Mouse (Mus musculus): ENCODE measurements around the gene Ice1.

Gene Ice1

GRCm38 (mm10) chr13:70567889-70568288, 69.5 kb downstream of the Ice1 start:
- DNase-seq (ENCODE audit: low read depth) = no peak

DNA sequence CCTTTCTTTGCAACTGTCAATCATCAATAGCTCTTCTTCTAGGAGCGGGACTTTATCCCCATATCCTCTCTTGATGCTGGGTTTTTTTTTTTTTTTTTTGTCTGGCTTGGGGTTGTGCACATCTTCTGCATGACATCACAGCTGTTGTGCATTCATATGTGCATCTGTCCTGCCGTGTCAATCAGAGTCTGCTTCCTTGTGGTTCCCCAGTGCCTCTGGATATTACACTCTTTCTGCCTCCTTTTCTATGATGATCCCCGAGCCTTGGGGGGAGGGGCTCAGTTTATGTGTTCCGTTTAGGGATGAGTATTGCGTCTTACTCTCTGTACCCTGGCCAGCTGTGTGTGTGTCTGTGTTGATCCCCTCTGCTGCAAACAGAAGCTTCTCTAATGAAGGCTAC, 84.0 kb downstream of the Ice1 start:
- no peak for DNase-seq (ENCODE audit: low read depth)

DNA sequence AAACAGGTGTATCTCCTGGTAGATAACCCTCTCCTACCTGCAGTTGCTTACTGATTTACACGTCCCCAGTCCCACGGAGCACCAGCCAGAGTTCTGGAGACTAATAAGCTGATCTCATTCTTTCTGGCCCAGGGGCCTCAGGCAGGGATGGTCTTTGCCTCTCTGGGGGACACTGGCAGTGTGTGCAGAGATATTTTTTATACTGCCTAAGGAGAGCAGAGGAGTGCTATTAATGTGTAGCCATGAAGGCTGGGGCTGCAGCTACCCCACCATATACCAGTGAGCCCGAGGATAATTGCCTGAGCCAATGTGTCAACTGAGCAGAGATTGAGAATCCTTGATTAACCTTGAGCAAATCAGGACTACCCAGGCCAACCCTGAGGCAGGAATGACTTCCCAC, 90.0 kb downstream of the Ice1 start:
- DNase-seq (ENCODE audit: low read depth) = no peak

DNA sequence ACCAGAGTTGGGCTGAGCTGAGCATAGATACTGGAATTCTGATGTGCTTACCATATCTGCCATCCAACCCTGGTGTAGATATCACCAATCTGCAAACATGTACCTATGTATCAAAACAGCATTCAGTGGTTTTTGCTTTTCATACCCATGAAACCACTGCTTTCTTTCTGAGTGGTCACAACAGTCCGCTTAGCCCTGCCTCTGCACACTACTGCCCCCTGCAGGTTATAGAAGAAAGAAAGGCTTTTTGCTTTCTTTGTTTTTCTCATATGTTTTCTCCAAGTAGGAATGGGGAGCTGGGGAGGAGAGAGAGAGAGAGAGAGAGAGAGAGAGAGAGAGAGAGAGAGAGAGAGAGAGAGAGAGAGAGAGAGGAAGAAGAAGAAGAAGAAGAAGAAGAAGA, 92.2 kb downstream of the Ice1 start:
- DNase-seq (ENCODE audit: low read depth) = peak; percentile 10

- DNase-seq (ENCODE audit: low read depth) = no peak
Observed at GRCm38 (mm10) chr13:70539842-70540241, 97.6 kb downstream of the Ice1 start.

DNA sequence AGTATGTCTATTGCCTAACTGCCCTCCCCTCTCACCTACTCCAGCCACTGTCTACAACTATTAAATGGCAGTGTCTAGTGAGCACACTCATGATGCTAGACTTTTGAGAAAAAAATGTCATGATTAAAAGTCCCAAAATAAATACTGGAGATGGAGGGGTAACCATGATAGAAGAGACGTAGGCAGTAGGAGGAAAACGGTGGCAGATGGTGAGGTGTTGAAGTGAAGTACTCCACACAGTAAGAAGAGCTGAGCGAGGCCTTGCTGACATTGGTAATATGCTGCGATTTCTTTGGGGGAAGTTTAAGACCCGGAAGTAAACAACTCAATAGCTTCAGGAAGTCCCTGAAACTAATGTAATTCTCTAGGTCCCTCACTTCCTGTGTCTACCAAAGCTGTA, 104.0 kb downstream of the Ice1 start:
- DNase-seq (ENCODE audit: low read depth) = no peak

- no peak for DNase-seq (ENCODE audit: low read depth)
Observed at GRCm38 (mm10) chr13:70532719-70533118, 104.7 kb downstream of the Ice1 start.

- no peak for DNase-seq (ENCODE audit: low read depth)
Observed at GRCm38 (mm10) chr13:70517651-70518050, 119.8 kb downstream of the Ice1 start.

GRCm38 (mm10) chr13:70515004-70515403, 122.4 kb downstream of the Ice1 start:
- no peak for DNase-seq (ENCODE audit: low read depth)

DNA sequence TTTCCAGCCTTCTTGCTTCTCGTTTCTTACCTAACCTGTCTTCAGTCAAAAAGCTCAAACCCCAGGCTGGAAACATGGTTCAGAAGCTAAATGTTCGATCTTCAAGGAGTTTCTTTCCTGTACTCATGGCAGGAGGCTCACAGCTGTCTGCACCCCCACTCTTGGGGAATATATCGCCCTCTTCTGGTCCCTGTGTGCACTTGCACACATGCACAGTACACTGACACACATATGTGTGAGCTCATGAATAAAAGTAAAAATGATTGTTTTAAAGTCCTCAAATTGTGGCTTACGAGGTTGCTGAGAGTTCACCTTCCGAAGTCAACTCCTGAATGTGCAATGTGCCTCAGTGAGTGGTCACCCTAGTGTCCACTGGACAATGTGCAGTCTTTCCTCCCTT, 127.2 kb downstream of the Ice1 start:
- DNase-seq (ENCODE audit: low read depth) = no peak

- DNase-seq (ENCODE audit: low read depth) = no peak
Observed at GRCm38 (mm10) chr13:70509375-70510016, 127.9 kb downstream of the Ice1 start.

DNA sequence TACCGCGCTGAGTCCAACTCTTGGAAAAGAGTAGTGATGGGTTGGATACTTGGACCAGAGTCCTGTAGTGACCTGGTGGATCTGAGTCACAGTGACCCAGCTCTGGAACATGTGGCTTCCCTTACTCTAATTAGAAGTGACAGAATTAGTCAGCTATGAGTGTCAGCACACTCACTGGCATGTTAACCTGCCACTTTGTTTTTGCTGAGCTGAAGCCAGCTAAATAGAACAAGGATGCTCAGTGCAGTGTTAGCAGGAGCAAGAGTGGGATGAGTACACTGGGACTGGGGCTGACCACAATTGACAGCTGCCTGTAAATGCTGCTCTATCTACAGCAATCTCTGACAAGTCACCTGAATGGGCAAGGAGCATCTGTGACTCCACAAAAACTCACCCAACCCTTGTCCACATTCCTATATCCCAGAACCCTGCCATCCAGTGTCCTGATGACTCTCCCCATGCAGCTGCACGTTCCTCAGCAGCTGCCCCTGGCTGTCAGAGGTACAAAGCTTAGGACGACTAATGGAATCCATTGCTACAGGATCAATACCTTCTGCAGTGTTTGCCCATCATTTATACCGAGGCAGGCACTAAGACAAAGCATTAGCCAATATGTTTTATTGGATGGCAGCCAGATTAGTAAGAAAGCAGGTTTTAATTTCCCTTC, 128.6 kb downstream of the Ice1 start:
- DNase-seq (ENCODE audit: low read depth) = no peak
